ENCODE assay signal across 8 mouse cellular contexts in the genomic region with DNA sequence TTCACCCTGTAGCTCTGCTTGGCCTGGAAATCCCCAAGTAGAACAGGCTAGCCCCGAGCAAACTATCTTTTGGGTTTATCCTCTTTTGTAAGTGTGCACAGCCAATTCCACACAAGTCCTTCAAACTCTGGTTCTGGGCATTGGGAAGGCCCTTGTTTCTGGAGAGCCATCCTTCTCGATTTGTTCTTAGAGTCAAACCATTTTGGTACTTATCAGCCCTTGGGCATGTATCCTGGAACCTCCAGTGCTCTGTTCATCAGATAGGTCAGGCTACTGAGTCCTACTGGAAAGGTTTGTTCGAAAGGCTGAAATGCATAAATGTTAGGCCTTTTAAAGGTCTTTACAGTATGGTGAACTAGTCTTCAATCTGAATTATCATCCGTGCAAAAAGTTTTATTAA. TPM values are rescaled to one million over a fixed set of nuclear protein-coding genes. Genes with fewer than 3 reads are reported as not detected.
A peak's percentile ranks its signal among the peaks of the same experiment; 100 is the strongest.
DNase-seq lines count a peak whose midpoint lies in the region; ATAC-seq lines count a peak whose summit lies in the region.

No protein-coding gene starts in this region.

- DNase-seq in kidney, postnatal 36 days, result no peak
- peak; percentile 8 for DNase-seq in embryo, embryonic 10 days (ENCODE audit: low spot score)
- no peak for DNase-seq in hindbrain, embryonic 11.5 days (ENCODE audit: low spot score)
- no peak for DNase-seq in thymus, postnatal 10 days (ENCODE audit: low spot score in 2 of 2)
- DNase-seq in Muller cell, postnatal 12 days (ENCODE audit: inconsistent ontology term), result no peak
- no peak for DNase-seq in cerebellum, adult 11 months

- peak overlapping the region; percentile 94 for H3K27ac ChIP-seq in kidney, embryonic 15.5 days
- no peak overlapping the region for H3K27ac ChIP-seq in hindbrain, embryonic 11.5 days (ENCODE audit: low read depth, low read length)
- H3K27ac ChIP-seq in midbrain, embryonic 12.5 days (replicated peaks), result no peak overlapping the region; the same call in 1 of the 2 replicates

- peaks cover 30% of the 10 kb centered on the region for H3K4me1 ChIP-seq in kidney, embryonic 15.5 days
- H3K4me1 ChIP-seq in hindbrain, embryonic 11.5 days (replicated peaks; ENCODE audit: control insufficient read depth, insufficient read depth, low read length), result 0 out of 2 replicates have a peak, but pooled peaks cover 2% of the 10 kb centered on the region
- H3K4me1 ChIP-seq in midbrain, embryonic 12.5 days, result peaks cover 21% of the 10 kb centered on the region

- peak overlapping the region; percentile 68 for H3K4me2 ChIP-seq in kidney, embryonic 15.5 days
- peak overlapping the region; percentile 40 for H3K4me2 ChIP-seq in hindbrain, embryonic 11.5 days (replicated peaks; ENCODE audit: low read depth, low read length)
- H3K4me2 ChIP-seq in midbrain, embryonic 12.5 days (replicated peaks), result peak overlapping the region; percentile 66

- ATAC-seq in kidney, embryonic 15.5 days (replicated peaks; ENCODE audit: low FRiP score), result no peak
- no peak for ATAC-seq in hindbrain, embryonic 11.5 days (ENCODE audit: low FRiP score)
- no peak for ATAC-seq in midbrain, embryonic 12.5 days (ENCODE audit: low FRiP score, low read depth)

- H3K4me3 ChIP-seq in kidney, embryonic 15.5 days (replicated peaks), result peak overlapping the region; percentile 93
- peak overlapping the region; percentile 94 for H3K4me3 ChIP-seq in hindbrain, embryonic 11.5 days (ENCODE audit: low read depth, low read length)
- H3K4me3 ChIP-seq in midbrain, embryonic 12.5 days, result peak overlapping the region; percentile 99

- peaks cover 16% of the 10 kb centered on the region for H3K36me3 ChIP-seq in kidney, embryonic 15.5 days
- H3K36me3 ChIP-seq in hindbrain, embryonic 11.5 days (ENCODE audit: control insufficient read depth, insufficient read depth, low read length), result no peaks in the 10 kb centered on the region
- H3K36me3 ChIP-seq in midbrain, embryonic 12.5 days, result peaks cover 7% of the 10 kb centered on the region; the same call in 1 of the 2 replicates

- H3K27me3 ChIP-seq in kidney, embryonic 15.5 days, result no peaks in the 10 kb centered on the region
- no peaks in the 10 kb centered on the region for H3K27me3 ChIP-seq in hindbrain, embryonic 11.5 days (ENCODE audit: control insufficient read depth, insufficient read depth, low read length)
- 0 out of 2 replicates have a peak, but pooled peaks cover 5% of the 10 kb centered on the region for H3K27me3 ChIP-seq in midbrain, embryonic 12.5 days

- WGBS in kidney, embryonic 15.5 days, result 45% methylated on average over 4 of the region's 4 CpGs
- WGBS in hindbrain, embryonic 11.5 days, result 53% methylated on average over 4 of the region's 4 CpGs
- WGBS in midbrain, embryonic 12.5 days, result 54% methylated on average over 4 of the region's 4 CpGs

- 0 out of 2 replicates have a peak, but pooled peaks cover 4% of the 10 kb centered on the region for H3K9me3 ChIP-seq in kidney, embryonic 15.5 days (replicated peaks)
- H3K9me3 ChIP-seq in hindbrain, embryonic 11.5 days (ENCODE audit: control insufficient read depth, low read length), result no peaks in the 10 kb centered on the region
- H3K9me3 ChIP-seq in midbrain, embryonic 12.5 days, result no peaks in the 10 kb centered on the region

- peak overlapping the region; percentile 92 for H3K9ac ChIP-seq in kidney, embryonic 15.5 days
- H3K9ac ChIP-seq in hindbrain, embryonic 11.5 days (ENCODE audit: low read depth, low read length), result no peak overlapping the region
- peak overlapping the region; percentile 100; the same call in 1 of the 2 replicates for H3K9ac ChIP-seq in midbrain, embryonic 12.5 days (replicated peaks)

RNA-seq across cellular contexts. Expression of a gene that starts 0.9 kb away (rescaled TPM):
- 8.9 and 9.0 TPM in 2 replicates for polyA plus RNA-seq in kidney, embryonic 15.5 days (2015; fragmentation: Nextera tagmentation; extraction: Ambion mirVana)
- polyA plus RNA-seq in hindbrain, embryonic 11.5 days (2014; fragmentation: Nextera tagmentation; extraction: Ambion mirVana), result 10.1 and 14.9 TPM in 2 replicates
- 9.5 and 9.6 TPM in 2 replicates for polyA plus RNA-seq in midbrain, embryonic 12.5 days (2016; fragmentation: Nextera tagmentation; extraction: Ambion mirVana)

RNA-seq across cellular contexts. Expression of a gene that starts 41.9 kb away (rescaled TPM):
- not detected in 2 replicates for polyA plus RNA-seq in kidney, embryonic 15.5 days (2015; fragmentation: Nextera tagmentation; extraction: Ambion mirVana)
- not detected in 2 replicates for polyA plus RNA-seq in hindbrain, embryonic 11.5 days (2014; fragmentation: Nextera tagmentation; extraction: Ambion mirVana)
- not detected in 2 replicates for polyA plus RNA-seq in midbrain, embryonic 12.5 days (2016; fragmentation: Nextera tagmentation; extraction: Ambion mirVana)
